Mouse (Mus musculus): ENCODE measurements at regions not wholly inside any gene's neighbourhood (a gene's known extent, or its start where the extent isn't known, plus 50 kb on each side); places are given as distances from the start of the nearest gene placed in this dataset.

DNA sequence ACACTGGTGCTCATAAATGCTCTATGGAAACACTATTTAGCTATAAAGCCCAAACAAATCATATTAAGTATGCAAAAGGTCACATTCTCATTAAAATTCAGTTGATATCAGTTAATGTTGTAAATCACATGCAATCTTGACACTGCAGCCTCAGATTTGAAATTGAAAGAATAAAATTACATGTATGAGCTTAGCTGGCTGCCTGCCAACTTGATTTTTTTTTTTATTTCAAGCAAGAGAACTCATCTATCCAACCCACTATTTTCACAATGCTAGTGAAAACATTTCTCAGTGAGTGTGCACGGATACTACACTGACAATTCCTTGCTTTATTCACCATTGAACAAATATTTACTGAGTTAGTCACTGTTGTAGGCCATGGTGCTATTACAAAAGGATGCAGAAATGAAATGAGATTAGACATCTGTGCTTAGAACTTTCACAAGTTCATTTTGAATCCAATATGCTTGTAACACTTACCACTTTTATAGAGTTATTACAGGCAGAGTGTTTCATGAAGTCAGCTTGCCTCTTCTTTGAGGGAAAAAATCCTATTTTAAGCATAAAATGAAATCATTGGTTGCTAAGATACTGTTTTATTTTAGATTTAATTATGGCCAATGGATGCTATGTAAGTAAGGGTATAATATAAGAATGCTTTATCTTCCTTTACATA is 539.4 kb downstream of the Tmtc2 start:
- H3K27me3 ChIP-seq (ENCODE audit: control insufficient read depth, insufficient read depth, low read length): no peaks in the 10 kb centered on the region
- H3K4me1 ChIP-seq (ENCODE audit: control insufficient read depth, insufficient read depth, low read length): no peaks in the 10 kb centered on the region
- no peaks in the 10 kb centered on the region for H3K36me3 ChIP-seq (ENCODE audit: control insufficient read depth, insufficient read depth, low read length)
- H3K9ac ChIP-seq (replicated peaks; ENCODE audit: low read depth, low read length): no peak overlapping the region
- no peak overlapping the region for H3K27ac ChIP-seq (ENCODE audit: low read depth, low read length)
- H3K4me3 ChIP-seq (ENCODE audit: low read depth, low read length): no peak overlapping the region
- ATAC-seq (ENCODE audit: low read depth): no peak
- no peak overlapping the region for H3K4me2 ChIP-seq (ENCODE audit: low read depth, low read length)
- H3K9me3 ChIP-seq (ENCODE audit: control insufficient read depth, low read length): no peaks in the 10 kb centered on the region
- WGBS: 74% methylated on average over 1 of the region's 1 CpGs

DNA sequence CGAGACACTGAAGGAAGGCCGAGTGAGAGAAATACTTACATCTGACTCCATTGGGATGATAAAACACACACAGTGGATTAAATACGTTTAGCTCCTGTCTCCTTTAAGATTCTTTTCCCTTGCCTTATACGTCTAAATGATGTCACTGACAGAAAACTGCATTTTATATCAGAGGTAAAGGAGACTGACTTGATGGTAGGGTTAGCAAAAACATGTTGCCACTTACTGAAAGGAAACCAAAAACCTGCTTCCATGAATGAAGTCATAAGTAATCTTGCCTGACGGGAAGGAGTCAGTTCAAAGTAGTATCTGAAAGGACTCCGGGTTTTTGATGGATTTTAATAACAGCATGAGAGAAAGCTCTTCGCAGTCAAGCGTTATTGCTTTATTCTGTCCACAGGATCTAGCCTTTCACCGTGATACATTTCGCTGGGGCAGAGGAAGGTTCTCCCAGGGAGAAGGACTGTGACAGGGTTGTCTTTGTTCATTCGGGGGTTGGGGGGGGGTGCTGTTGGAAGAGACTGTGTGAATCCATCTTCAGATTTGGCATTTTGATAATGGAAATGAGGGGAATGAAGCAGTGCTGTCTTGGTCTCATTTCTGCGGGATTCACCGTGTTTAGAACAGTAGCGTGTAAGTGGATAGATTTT is 553.7 kb downstream of the Tmtc2 start:
- Histone ChIP-seq H3K36me3 (ENCODE audit: control insufficient read depth, insufficient read depth, low read length) (no peaks in the 10 kb centered on the region), H3K9ac (replicated peaks; ENCODE audit: low read depth, low read length) (no peak overlapping the region), H3K4me1 (ENCODE audit: control insufficient read depth, insufficient read depth, low read length) (no peaks in the 10 kb centered on the region), H3K4me2 (ENCODE audit: low read depth, low read length) (peak overlapping the region; percentile 8; the same call in 1 of the 2 replicates), H3K9me3 (ENCODE audit: control insufficient read depth, low read length) (no peaks in the 10 kb centered on the region), H3K27me3 (ENCODE audit: control insufficient read depth, insufficient read depth, low read length) (no peaks in the 10 kb centered on the region), H3K4me3 (ENCODE audit: low read depth, low read length) (no peak overlapping the region), H3K27ac (ENCODE audit: low read depth, low read length) (no peak overlapping the region)
- no peak for ATAC-seq (ENCODE audit: low read depth)
- WGBS: 52% methylated on average over 14 of the region's 14 CpGs

DNA sequence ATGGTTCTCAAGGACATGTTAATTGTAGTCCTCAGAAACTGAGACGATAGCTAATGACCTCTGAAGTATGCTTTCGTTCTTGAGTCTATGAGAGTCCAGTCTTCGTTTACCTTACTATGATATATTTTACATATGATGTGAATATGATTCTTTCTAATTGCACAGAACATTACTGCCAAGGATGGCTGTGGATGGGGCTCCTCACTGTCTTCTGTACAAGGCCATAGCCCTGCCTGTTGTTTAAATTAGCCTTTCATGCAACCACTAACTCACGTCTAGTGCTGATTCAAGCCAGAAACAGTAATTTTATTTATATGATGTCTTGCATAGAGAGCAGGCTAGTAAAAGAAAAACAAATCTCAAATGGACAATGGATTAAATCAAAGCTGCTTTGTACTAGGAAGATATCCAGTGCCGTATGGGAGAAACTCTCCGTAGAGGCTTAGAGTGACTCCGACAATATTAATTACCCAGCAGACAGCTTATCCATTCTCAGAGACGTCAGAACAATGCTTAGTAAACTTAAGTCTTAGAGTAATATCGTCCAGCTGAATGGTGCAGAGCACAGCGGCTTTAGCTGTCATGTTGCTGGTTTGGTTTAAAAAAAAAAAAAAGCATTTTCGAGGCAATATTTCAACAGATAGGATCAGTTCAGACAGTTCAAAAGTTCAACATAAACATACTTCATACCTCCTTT is 554.3 kb downstream of the Tmtc2 start:
- Histone ChIP-seq H3K27ac (ENCODE audit: low read depth, low read length) (no peak overlapping the region), H3K36me3 (ENCODE audit: control insufficient read depth, insufficient read depth, low read length) (no peaks in the 10 kb centered on the region), H3K4me2 (ENCODE audit: low read depth, low read length) (peak overlapping the region; percentile 8; the same call in 1 of the 2 replicates), H3K4me1 (ENCODE audit: control insufficient read depth, insufficient read depth, low read length) (no peaks in the 10 kb centered on the region), H3K4me3 (ENCODE audit: low read depth, low read length) (no peak overlapping the region), H3K9me3 (ENCODE audit: control insufficient read depth, low read length) (no peaks in the 10 kb centered on the region), H3K9ac (replicated peaks; ENCODE audit: low read depth, low read length) (no peak overlapping the region), H3K27me3 (ENCODE audit: control insufficient read depth, insufficient read depth, low read length) (no peaks in the 10 kb centered on the region)
- peak; percentile 51; the same call in 1 of the 2 replicates for ATAC-seq (ENCODE audit: low read depth)
- WGBS: 37% methylated on average over 11 of the region's 11 CpGs
